Mouse (Mus musculus) hindbrain, embryonic 15.5 days (tissue): ENCODE measurements around the gene Nop53. TPM values are rescaled to one million over a fixed set of nuclear protein-coding genes. Genes with fewer than 3 reads are reported as not detected.

ENCODE experiments used
- ATAC-seq: fragments of 200-750 bp; cut with Nextera tagmentation; 2 replicates; pipeline ENCODE4 v1.8.0; 2017; ENCODE audit warnings: low read depth, moderate number of reproducible peaks, moderate TSS enrichment; ENCODE audit not compliant: low FRiP score
- H3K27ac ChIP-seq: fragments of 300-500 bp; sonication (generic); replicated peaks from 2 replicates; pipeline ENCODE4 v1.5.1; 2015; ENCODE audit warnings: mild to moderate bottlenecking, inconsistent platforms
- H3K27me3 ChIP-seq: fragments of 300-500 bp; sonication (generic); 2 replicates; pipeline ENCODE4 v1.6.1; 2015; ENCODE audit warnings: control low read depth, inconsistent platforms
- H3K36me3 ChIP-seq: fragments of 300-500 bp; sonication (generic); 2 replicates; pipeline ENCODE4 v1.6.1; 2015; ENCODE audit warnings: control low read depth, inconsistent platforms
- H3K4me1 ChIP-seq: fragments of 300-500 bp; sonication (generic); replicated peaks from 2 replicates; pipeline ENCODE4 v1.6.1; 2015; ENCODE audit warnings: control low read depth, inconsistent platforms
- H3K4me2 ChIP-seq: fragments of 300-500 bp; sonication (generic); 2 replicates; pipeline ENCODE4 v1.6.1; 2015; ENCODE audit warnings: moderate library complexity, mild to moderate bottlenecking, inconsistent platforms
- H3K4me3 ChIP-seq: fragments of 300-500 bp; sonication (generic); 2 replicates; pipeline ENCODE4 v1.5.1; 2015; ENCODE audit warnings: mild to moderate bottlenecking, inconsistent platforms
- H3K9ac ChIP-seq: fragments of 300-500 bp; sonication (generic); 2 replicates; pipeline ENCODE4 v1.6.1; 2015; ENCODE audit warnings: inconsistent platforms
- H3K9me3 ChIP-seq: fragments of 300-500 bp; sonication (generic); 2 replicates; pipeline ENCODE4 v1.6.1; 2016; ENCODE audit warnings: control low read depth, inconsistent platforms
- WGBS: fragments of 180-500 bp; shearing (Covaris S2); methylation state at CpG from one replicate; pipeline ENCODE4 v1.1.7; 2015; 5-methylcytosine and 5-hydroxymethylcytosine counted together
- polyA plus RNA-seq: library from polyadenylated mRNA; unstranded; fragments of >200 nt; fragmentation: Nextera tagmentation; extraction: Ambion mirVana; gene quantifications from 2 replicates; pipeline ENCODE4 v1.2.1, GENCODE M21; 2015

Nop53 gene
- polyA plus RNA-seq, 1 experiment from 2014 or later = 114 TPM

GRCm38 (mm10) chr7:15954978-15955443 lies 9.1 kb upstream of the Nop53 start:
- H3K4me3 ChIP-seq = peak overlapping the region; percentile 14; the same call in 1 of the 2 replicates
- H3K27me3 ChIP-seq = no peaks in the 10 kb centered on the region
- H3K4me2 ChIP-seq = peak overlapping the region; percentile 45
- H3K4me1 ChIP-seq = no peaks in the 10 kb centered on the region
- H3K9ac ChIP-seq = no peak overlapping the region
- no peaks in the 10 kb centered on the region for H3K36me3 ChIP-seq
- WGBS = 12% methylated on average over 20 of the region's 21 CpGs
- no peak overlapping the region for H3K27ac ChIP-seq
- no peaks in the 10 kb centered on the region for H3K9me3 ChIP-seq
- peak; percentile 24; the same call in 1 of the 2 replicates for ATAC-seq

GRCm38 (mm10) chr7:15954436-15954835 lies 8.6 kb upstream of the Nop53 start:
- 90% methylated on average over 7 of the region's 7 CpGs for WGBS
- ATAC-seq = no peak
- Histone ChIP-seq H3K4me3 (no peak overlapping the region), H3K4me2 (no peak overlapping the region), H3K4me1 (no peaks in the 10 kb centered on the region), H3K27me3 (no peaks in the 10 kb centered on the region), H3K36me3 (no peaks in the 10 kb centered on the region), H3K9me3 (no peaks in the 10 kb centered on the region), H3K27ac (no peak overlapping the region), H3K9ac (no peak overlapping the region)

GRCm38 (mm10) chr7:15953307-15954074 lies 7.6 kb upstream of the Nop53 start:
- Histone ChIP-seq H3K36me3 (no peaks in the 10 kb centered on the region), H3K4me1 (peaks cover 3% of the 10 kb centered on the region; the same call in 1 of the 2 replicates), H3K9ac (no peak overlapping the region), H3K4me3 (no peak overlapping the region), H3K9me3 (no peaks in the 10 kb centered on the region), H3K4me2 (no peak overlapping the region), H3K27me3 (no peaks in the 10 kb centered on the region), H3K27ac (no peak overlapping the region)
- ATAC-seq = no peak
- WGBS = 93% methylated on average over 13 of the region's 13 CpGs

GRCm38 (mm10) chr7:15952416-15952815 lies 6.5 kb upstream of the Nop53 start:
- no peak for ATAC-seq
- 80% methylated on average over 3 of the region's 3 CpGs for WGBS
- H3K4me3 ChIP-seq = no peak overlapping the region

GRCm38 (mm10) chr7:15950008-15950407 lies 4.1 kb upstream of the Nop53 start:
- H3K9ac ChIP-seq = no peak overlapping the region
- no peak overlapping the region for H3K27ac ChIP-seq
- ATAC-seq = no peak
- WGBS = 87% methylated on average over 15 of the region's 15 CpGs
- no peak overlapping the region for H3K4me2 ChIP-seq
- no peak overlapping the region for H3K4me3 ChIP-seq
- H3K9me3 ChIP-seq = no peaks in the 10 kb centered on the region
- no peaks in the 10 kb centered on the region for H3K27me3 ChIP-seq
- H3K36me3 ChIP-seq = no peaks in the 10 kb centered on the region
- peaks cover 15% of the 10 kb centered on the region for H3K4me1 ChIP-seq

More at GRCm38 (mm10) chr7:15952416-15952815, 6.5 kb upstream of the Nop53 start:
- Histone ChIP-seq H3K27ac (no peak overlapping the region), H3K4me2 (no peak overlapping the region), H3K27me3 (no peaks in the 10 kb centered on the region), H3K36me3 (no peaks in the 10 kb centered on the region), H3K9me3 (no peaks in the 10 kb centered on the region), H3K9ac (no peak overlapping the region), H3K4me1 (peaks cover 7% of the 10 kb centered on the region; the same call in 1 of the 2 replicates)

GRCm38 (mm10) chr7:15949216-15949790 lies 3.4 kb upstream of the Nop53 start:
- H3K36me3 ChIP-seq = no peaks in the 10 kb centered on the region
- no peaks in the 10 kb centered on the region for H3K9me3 ChIP-seq
- H3K9ac ChIP-seq = no peak overlapping the region
- no peak overlapping the region for H3K4me2 ChIP-seq
- peaks cover 22% of the 10 kb centered on the region for H3K4me1 ChIP-seq
- H3K27ac ChIP-seq = no peak overlapping the region
- no peak for ATAC-seq
- H3K4me3 ChIP-seq = no peak overlapping the region
- no peaks in the 10 kb centered on the region for H3K27me3 ChIP-seq
- 85% methylated on average over 7 of the region's 7 CpGs for WGBS

- Histone ChIP-seq H3K9ac (0 out of 2 replicates have a peak overlapping the region, but pooled peaks have one; percentile 11), H3K4me2 (peak overlapping the region; percentile 45), H3K4me1 (peaks cover 27% of the 10 kb centered on the region), H3K9me3 (no peaks in the 10 kb centered on the region), H3K27ac (no peak overlapping the region), H3K27me3 (no peaks in the 10 kb centered on the region), H3K36me3 (peaks cover 4% of the 10 kb centered on the region; the same call in 1 of the 2 replicates), H3K4me3 (no peak overlapping the region; the same call in 1 of the 2 replicates)
- 8% methylated on average over 23 of the region's 23 CpGs for WGBS
- ATAC-seq = peak; percentile 7; the same call in 1 of the 2 replicates
Observed at GRCm38 (mm10) chr7:15948381-15948941, 2.6 kb upstream of the Nop53 start.

- Histone ChIP-seq H3K27ac (no peak overlapping the region), H3K4me1 (peaks cover 27% of the 10 kb centered on the region), H3K27me3 (no peaks in the 10 kb centered on the region), H3K9me3 (no peaks in the 10 kb centered on the region), H3K36me3 (peaks cover 9% of the 10 kb centered on the region; the same call in 1 of the 2 replicates), H3K9ac (no peak overlapping the region), H3K4me3 (no peak overlapping the region), H3K4me2 (no peak overlapping the region)
- WGBS = 51% methylated on average over 4 of the region's 4 CpGs
- ATAC-seq = no peak
Observed at GRCm38 (mm10) chr7:15947653-15948260, 1.9 kb upstream of the Nop53 start.

- H3K4me1 ChIP-seq = peaks cover 27% of the 10 kb centered on the region
- peak overlapping the region; percentile 78 for H3K4me3 ChIP-seq
- H3K27ac ChIP-seq = peak overlapping the region; percentile 99
- H3K36me3 ChIP-seq = peaks cover 32% of the 10 kb centered on the region
- peak overlapping the region; percentile 68 for H3K9ac ChIP-seq
- ATAC-seq = no peak
- no peaks in the 10 kb centered on the region for H3K9me3 ChIP-seq
- 10% methylated on average over 8 of the region's 8 CpGs for WGBS
- peak overlapping the region; percentile 90 for H3K4me2 ChIP-seq
- no peaks in the 10 kb centered on the region for H3K27me3 ChIP-seq
Observed at GRCm38 (mm10) chr7:15945211-15945610, 663 bp downstream of the Nop53 start.

- no peak overlapping the region for H3K4me3 ChIP-seq
- H3K9ac ChIP-seq = no peak overlapping the region
- peaks cover 41% of the 10 kb centered on the region for H3K36me3 ChIP-seq
- no peak for ATAC-seq
- no peaks in the 10 kb centered on the region for H3K9me3 ChIP-seq
- no peaks in the 10 kb centered on the region for H3K27me3 ChIP-seq
- WGBS = 96% methylated on average over 1 of the region's 1 CpGs
- peaks cover 27% of the 10 kb centered on the region for H3K4me1 ChIP-seq
- H3K4me2 ChIP-seq = no peak overlapping the region
- no peak overlapping the region for H3K27ac ChIP-seq
Observed at GRCm38 (mm10) chr7:15944311-15944710, 1.6 kb downstream of the Nop53 start.

- H3K9ac ChIP-seq = no peak overlapping the region
- H3K4me2 ChIP-seq = no peak overlapping the region
- no peak for ATAC-seq
- no peak overlapping the region for H3K27ac ChIP-seq
- peaks cover 83% of the 10 kb centered on the region for H3K36me3 ChIP-seq
- H3K9me3 ChIP-seq = no peaks in the 10 kb centered on the region
- WGBS = 94% methylated on average over 3 of the region's 3 CpGs
- no peaks in the 10 kb centered on the region for H3K27me3 ChIP-seq
- H3K4me1 ChIP-seq = no peaks in the 10 kb centered on the region
- no peak overlapping the region for H3K4me3 ChIP-seq
Observed at GRCm38 (mm10) chr7:15938621-15939020, 7.3 kb downstream of the Nop53 start.

- ATAC-seq = no peak
- no peak overlapping the region for H3K4me2 ChIP-seq
- H3K36me3 ChIP-seq = peaks cover 74% of the 10 kb centered on the region
- no peak overlapping the region for H3K27ac ChIP-seq
- no peak overlapping the region for H3K9ac ChIP-seq
- 90% methylated on average over 5 of the region's 5 CpGs for WGBS
- no peak overlapping the region for H3K4me3 ChIP-seq
- no peaks in the 10 kb centered on the region for H3K27me3 ChIP-seq
- no peaks in the 10 kb centered on the region for H3K4me1 ChIP-seq
- H3K9me3 ChIP-seq = no peaks in the 10 kb centered on the region
Observed at GRCm38 (mm10) chr7:15937491-15937890, 8.4 kb downstream of the Nop53 start.
